Mouse (Mus musculus) forebrain, embryonic 15.5 days (tissue): ENCODE results near the gene Acly. TPM values are rescaled to one million over a fixed set of nuclear protein-coding genes. Genes with fewer than 3 reads are reported as not detected.

Source experiments
- ATAC-seq: fragments of 200-750 bp; cut with Nextera tagmentation; replicated peaks from 2 replicates; pipeline ENCODE4 v1.8.0; 2017; ENCODE audit warnings: mild to moderate bottlenecking, moderate TSS enrichment, moderate library complexity
- H3K27ac ChIP-seq: fragments of 300-500 bp; sonication (generic); replicated peaks from 2 replicates; pipeline ENCODE4 v1.5.1; 2015; ENCODE audit warnings: mild to moderate bottlenecking, inconsistent platforms
- H3K27me3 ChIP-seq: fragments of 300-500 bp; sonication (generic); 2 replicates; pipeline ENCODE4 v1.6.1; 2015; ENCODE audit warnings: inconsistent platforms
- H3K36me3 ChIP-seq: fragments of 300-500 bp; sonication (generic); 2 replicates; pipeline ENCODE4 v1.6.1; 2015; ENCODE audit warnings: mild to moderate bottlenecking, inconsistent platforms
- H3K4me1 ChIP-seq: fragments of 300-500 bp; sonication (generic); 2 replicates; pipeline ENCODE4 v1.6.1; 2015; ENCODE audit warnings: inconsistent platforms
- H3K4me2 ChIP-seq: fragments of 300-500 bp; sonication (generic); replicated peaks from 2 replicates; pipeline ENCODE4 v1.6.1; 2015; ENCODE audit warnings: mild to moderate bottlenecking, inconsistent platforms
- H3K4me3 ChIP-seq: fragments of 300-500 bp; sonication (generic); 2 replicates; pipeline ENCODE4 v1.5.1; 2015; ENCODE audit warnings: mild to moderate bottlenecking, inconsistent platforms
- H3K9ac ChIP-seq: fragments of 300-500 bp; sonication (generic); replicated peaks from 2 replicates; pipeline ENCODE4 v1.6.1; 2015; ENCODE audit warnings: mild to moderate bottlenecking, inconsistent platforms
- H3K9me3 ChIP-seq: fragments of 300-500 bp; sonication (generic); 2 replicates; pipeline ENCODE4 v1.6.1; 2016; ENCODE audit warnings: inconsistent platforms
- WGBS: fragments of 180-500 bp; shearing (Covaris S2); methylation state at CpG from one replicate; pipeline ENCODE4 v1.1.7; 2015; ENCODE audit warnings: mixed read lengths; 5-methylcytosine and 5-hydroxymethylcytosine counted together
- microRNA-seq: library from miRNA; unstranded; fragments of <30 nt; microRNA quantifications from one replicate; pipeline ENCODE4, GENCODE M21; 2016
- polyA plus RNA-seq: library from polyadenylated mRNA; unstranded; fragments of >200 nt; fragmentation: Nextera tagmentation; extraction: Ambion mirVana; gene quantifications from 2 replicates; pipeline ENCODE4 v1.2.1, GENCODE M21; 2015

Acly gene
- polyA plus RNA-seq, 1 experiment from 2014 or later = 230 TPM

DNA sequence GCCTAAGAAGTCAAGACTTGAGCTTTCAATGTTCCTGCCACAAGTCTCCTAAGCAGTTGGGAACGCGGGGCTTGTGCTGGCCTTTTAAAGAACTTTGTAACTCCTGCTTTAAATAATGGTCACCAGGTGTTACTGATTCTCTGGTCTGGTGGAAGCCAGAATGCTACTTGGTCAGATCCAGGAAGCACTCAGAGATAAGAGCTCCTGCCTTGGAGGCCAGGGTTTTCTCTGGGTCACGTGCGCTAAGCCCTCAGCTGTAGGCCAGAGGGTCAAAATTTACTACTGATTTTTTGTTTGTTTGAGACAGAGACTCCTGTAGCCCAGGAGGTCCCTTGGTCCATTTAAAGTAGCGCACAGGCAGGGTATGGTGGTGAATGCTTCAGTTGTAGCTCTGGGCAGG is 95.8 kb downstream of the Acly start:
- H3K4me2 ChIP-seq = no peak overlapping the region
- no peak overlapping the region for H3K9ac ChIP-seq
- no peak for ATAC-seq
- H3K36me3 ChIP-seq = peaks cover 28% of the 10 kb centered on the region
- H3K9me3 ChIP-seq = no peaks in the 10 kb centered on the region
- H3K4me1 ChIP-seq = no peaks in the 10 kb centered on the region
- no peaks in the 10 kb centered on the region for H3K27me3 ChIP-seq
- no peak overlapping the region for H3K4me3 ChIP-seq
- 96% methylated on average over 5 of the region's 5 CpGs for WGBS
- no peak overlapping the region for H3K27ac ChIP-seq

DNA sequence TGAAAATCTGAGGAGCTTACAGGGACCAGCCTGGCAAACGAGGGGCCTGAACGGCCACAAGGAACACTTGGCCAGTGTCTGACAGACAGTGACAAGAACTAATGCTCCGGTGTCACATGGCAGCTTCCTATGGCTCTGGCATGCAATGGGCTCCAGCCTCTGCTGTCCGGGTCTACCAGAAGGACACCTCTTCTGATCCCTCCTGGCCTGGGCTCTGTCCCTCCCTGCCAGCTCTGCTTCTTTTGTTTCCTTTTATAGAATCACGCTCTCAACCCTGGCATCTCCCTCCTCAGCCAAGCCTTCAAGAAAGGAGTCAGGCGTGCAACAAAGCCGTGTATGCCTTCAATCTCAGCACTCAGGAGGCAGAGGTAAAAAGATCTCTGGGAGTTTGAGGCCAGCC is 97.7 kb downstream of the Acly start:
- WGBS = 78% methylated on average over 7 of the region's 7 CpGs
- no peak for ATAC-seq

DNA sequence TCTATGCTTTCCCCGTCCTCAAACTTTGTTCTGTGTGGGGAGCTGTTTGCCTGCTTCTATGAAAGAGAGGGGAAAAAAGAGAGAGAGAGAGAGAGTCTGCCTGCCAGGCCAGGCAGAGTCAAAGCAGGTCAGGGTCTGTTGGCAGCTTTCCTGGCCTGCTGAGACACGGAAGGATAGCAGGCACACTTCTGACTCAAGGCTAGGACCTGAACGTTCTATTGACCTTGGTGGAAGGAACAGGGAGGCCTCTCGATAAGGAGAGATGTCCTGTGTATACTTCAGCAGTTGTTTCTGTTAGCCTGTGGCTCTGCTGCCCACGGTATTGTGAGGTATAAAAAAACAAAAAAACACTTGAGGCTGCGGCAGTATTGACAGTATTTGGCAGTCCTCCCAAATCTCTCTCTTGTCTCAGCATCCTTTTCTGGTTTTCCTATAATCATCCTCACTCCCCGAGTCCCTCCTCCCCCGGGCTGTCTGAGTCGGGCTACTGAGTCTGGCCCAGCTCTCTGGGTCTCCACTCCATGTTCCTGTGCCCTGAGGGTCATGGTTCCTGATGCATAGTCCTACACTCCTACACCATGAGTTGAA is 99.1 kb downstream of the Acly start:
- Histone ChIP-seq H3K36me3 (peaks cover 21% of the 10 kb centered on the region), H3K4me1 (0 out of 2 replicates have a peak, but pooled peaks cover 4% of the 10 kb centered on the region), H3K4me3 (no peak overlapping the region), H3K9ac (no peak overlapping the region), H3K27me3 (no peaks in the 10 kb centered on the region), H3K27ac (peak overlapping the region; percentile 8), H3K9me3 (no peaks in the 10 kb centered on the region), H3K4me2 (no peak overlapping the region)
- WGBS = 46% methylated on average over 9 of the region's 9 CpGs
- no peak for ATAC-seq

More for the DNA sequence above, 97.7 kb downstream of the Acly start:
- Histone ChIP-seq H3K4me2 (no peak overlapping the region), H3K9ac (no peak overlapping the region), H3K36me3 (peaks cover 22% of the 10 kb centered on the region), H3K9me3 (no peaks in the 10 kb centered on the region), H3K4me1 (0 out of 2 replicates have a peak, but pooled peaks cover 4% of the 10 kb centered on the region), H3K27me3 (no peaks in the 10 kb centered on the region), H3K27ac (no peak overlapping the region), H3K4me3 (no peak overlapping the region)

DNA sequence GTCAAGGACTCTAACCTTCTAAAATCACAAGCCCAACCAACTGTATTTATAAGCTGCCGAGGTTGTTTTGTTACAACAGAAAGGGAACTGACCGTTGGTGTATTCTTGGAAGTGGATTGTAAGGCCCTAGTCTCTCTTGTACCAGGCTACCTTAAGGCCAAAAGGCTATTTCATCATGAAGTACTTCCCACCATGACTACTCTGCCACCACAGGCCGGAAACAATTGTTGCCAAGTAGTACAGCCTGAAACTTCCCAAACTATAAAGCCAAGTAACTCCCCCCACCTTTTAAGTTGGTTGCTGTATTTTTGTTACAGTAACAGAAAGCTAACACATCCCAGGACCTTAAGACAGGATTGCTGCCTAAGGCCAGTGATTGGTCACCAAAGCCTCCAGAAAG is 101.0 kb downstream of the Acly start:
- H3K4me1 ChIP-seq = 0 out of 2 replicates have a peak, but pooled peaks cover 4% of the 10 kb centered on the region
- no peak overlapping the region for H3K4me3 ChIP-seq
- H3K9me3 ChIP-seq = no peaks in the 10 kb centered on the region
- no peak overlapping the region for H3K27ac ChIP-seq
- 0 out of 2 replicates have a peak, but pooled peaks cover 10% of the 10 kb centered on the region for H3K36me3 ChIP-seq
- no peak for ATAC-seq
- H3K9ac ChIP-seq = no peak overlapping the region
- no peak overlapping the region for H3K4me2 ChIP-seq
- no peaks in the 10 kb centered on the region for H3K27me3 ChIP-seq
- WGBS = 83% methylated on average over 3 of the region's 3 CpGs

Small RNA genes within 50 kb of the gene (microRNA-seq; reads per million reads assigned to microRNA genes)
- not detected for gene Gm27374
- gene Mir7116 = not detected

Other genes starting within 250 kb of the Acly start
- 1,252 and 1,271 TPM in 2 replicates for gene Eif1, start 208.1 kb downstream of the Acly start, polyA plus RNA-seq
- 0.57 and 0.78 TPM in 2 replicates for gene Gast, start 193.6 kb downstream of the Acly start, polyA plus RNA-seq
- gene Hap1, start 171.9 kb downstream of the Acly start, polyA plus RNA-seq = 94.7 and 128 TPM in 2 replicates
- gene Jup, start 130.2 kb downstream of the Acly start, polyA plus RNA-seq = 51.4 and 55.4 TPM in 2 replicates
- gene P3h4, start 113.2 kb downstream of the Acly start, polyA plus RNA-seq = 13.5 and 14.4 TPM in 2 replicates
- gene Fkbp10, start 112.3 kb downstream of the Acly start, polyA plus RNA-seq = 16.9 and 17.3 TPM in 2 replicates
- 103 and 112 TPM in 2 replicates for gene Nt5c3b, start 86.2 kb downstream of the Acly start, polyA plus RNA-seq
- 0.67 and 0.69 TPM in 2 replicates for gene Klhl10, start 86.1 kb downstream of the Acly start, polyA plus RNA-seq
- 13.5 and 14.0 TPM in 2 replicates for gene Klhl11, start 55.3 kb downstream of the Acly start, polyA plus RNA-seq
- gene Ttc25, start 17.6 kb upstream of the Acly start, polyA plus RNA-seq = 1.1 and 2.1 TPM in 2 replicates
- gene Cnp, start 46.9 kb upstream of the Acly start, polyA plus RNA-seq = 23.4 and 26.9 TPM in 2 replicates
- 90.5 and 91.3 TPM in 2 replicates for gene Nkiras2, start 91.2 kb upstream of the Acly start, polyA plus RNA-seq
- gene Dnajc7, start 92.2 kb upstream of the Acly start, polyA plus RNA-seq = 294 and 295 TPM in 2 replicates
- 0.23 and 0.31 TPM in 2 replicates for gene Zfp385c, start 164.5 kb upstream of the Acly start, polyA plus RNA-seq
- gene Dhx58, start 176.3 kb upstream of the Acly start, polyA plus RNA-seq = 1.4 and 2.4 TPM in 2 replicates
- 53.1 and 54.4 TPM in 2 replicates for gene Kat2a, start 184.5 kb upstream of the Acly start, polyA plus RNA-seq
- gene Hspb9, start 185.8 kb upstream of the Acly start, polyA plus RNA-seq = 0.24 and 0.41 TPM in 2 replicates
- 30.3 and 31.6 TPM in 2 replicates for gene Rab5c, start 210.2 kb upstream of the Acly start, polyA plus RNA-seq
- 4.6 TPM in 2 replicates for gene Kcnh4, start 231.9 kb upstream of the Acly start, polyA plus RNA-seq
- 1.0 and 1.1 TPM in 2 replicates for gene Hcrt, start 234.9 kb upstream of the Acly start, polyA plus RNA-seq
- gene Ghdc, start 243.0 kb upstream of the Acly start, polyA plus RNA-seq = 2.8 and 3.0 TPM in 2 replicates